Mouse (Mus musculus): Measurements from ENCODE around the gene Fam206a.
A peak's percentile ranks its signal among the peaks of the same experiment; 100 is the strongest.

Fam206a gene

GRCm38 (mm10) chr4:56801907-56802668, at the start of gene Fam206a, which contains the start of gene Elp1:
Gene Fam206a, plus strand, starts transcription at chr4:56802345.
Gene Elp1, minus strand, starts transcription at chr4:56802331.
- DNase-seq: peak; percentile 97

- DNase-seq: no peak
Observed at GRCm38 (mm10) chr4:56756021-56756420, 46.1 kb upstream of the Fam206a start.

- no peak for DNase-seq
Observed at GRCm38 (mm10) chr4:56756966-56757600, 45.1 kb upstream of the Fam206a start.

- no peak for DNase-seq
Observed at GRCm38 (mm10) chr4:56757693-56758092, 44.5 kb upstream of the Fam206a start.

GRCm38 (mm10) chr4:56767861-56768284, 34.3 kb upstream of the Fam206a start:
- no peak for DNase-seq

- no peak for DNase-seq
Observed at GRCm38 (mm10) chr4:56768913-56769312, 33.2 kb upstream of the Fam206a start.

GRCm38 (mm10) chr4:56771065-56771464, 31.1 kb upstream of the Fam206a start:
- no peak for DNase-seq

- DNase-seq: no peak
Observed at GRCm38 (mm10) chr4:56791373-56791772, 10.8 kb upstream of the Fam206a start.

GRCm38 (mm10) chr4:56802669-56803150, 565 bp downstream of the Fam206a start:
- DNase-seq: no peak

GRCm38 (mm10) chr4:56809050-56809449, 6.9 kb downstream of the Fam206a start:
- no peak for DNase-seq

- no peak for DNase-seq
Observed at GRCm38 (mm10) chr4:56811642-56812041, 9.5 kb downstream of the Fam206a start.

GRCm38 (mm10) chr4:56812096-56812495, 10.0 kb downstream of the Fam206a start:
- DNase-seq: no peak

GRCm38 (mm10) chr4:56815131-56815530, 13.0 kb downstream of the Fam206a start:
- DNase-seq: no peak

GRCm38 (mm10) chr4:56820017-56820550, 17.9 kb downstream of the Fam206a start:
- DNase-seq: peak; percentile 70

- DNase-seq: no peak
Observed at GRCm38 (mm10) chr4:56824231-56824630, 22.1 kb downstream of the Fam206a start.

- no peak for DNase-seq
Observed at GRCm38 (mm10) chr4:56828932-56829331, 26.8 kb downstream of the Fam206a start.

- no peak for DNase-seq
Observed at GRCm38 (mm10) chr4:56829511-56829921, 27.4 kb downstream of the Fam206a start.

GRCm38 (mm10) chr4:56831013-56831609, 29.0 kb downstream of the Fam206a start:
- no peak for DNase-seq

- DNase-seq: no peak
Observed at GRCm38 (mm10) chr4:56831998-56832397, 29.9 kb downstream of the Fam206a start.

- DNase-seq: no peak
Observed at GRCm38 (mm10) chr4:56837661-56838060, 35.5 kb downstream of the Fam206a start.

GRCm38 (mm10) chr4:56840297-56840696, 38.2 kb downstream of the Fam206a start:
- DNase-seq: no peak

- no peak for DNase-seq
Observed at GRCm38 (mm10) chr4:56842501-56842900, 40.4 kb downstream of the Fam206a start.

- no peak for DNase-seq
Observed at GRCm38 (mm10) chr4:56843963-56844362, 41.8 kb downstream of the Fam206a start.

Measured in cerebellum, adult 9-10 months (tissue).